Mouse (Mus musculus) stomach, postnatal 0 days (tissue): Measurements from ENCODE around the gene Tcirg1.

Experiments used
- CTCF ChIP-seq: IDR thresholded peaks from 2 replicates; pipeline ENCODE4 v1.5.1; 2016; ENCODE audit warnings: antibody characterized with exemption, low read depth, mild to moderate bottlenecking, moderate library complexity
- EP300 ChIP-seq: optimal IDR thresholded peaks from 2 replicates; pipeline ENCODE3; 2016; ENCODE audit warnings: antibody characterized with exemption

GRCm38 (mm10) chr19:3905261-3905969 lies 1.5 kb downstream of the Tcirg1 start:
- no peak for TF ChIP-seq CTCF
- TF ChIP-seq EP300, result no peak
